Mouse (Mus musculus) neural tube, embryonic 12.5 days (tissue): ENCODE results near the gene Eddm3b. TPM values are rescaled to one million over a fixed set of nuclear protein-coding genes. Genes with fewer than 3 reads are reported as not detected.
A peak's percentile ranks its signal among the peaks of the same experiment; 100 is the strongest.

Experiments used
- ATAC-seq: fragments of 200-750 bp; cut with Nextera tagmentation; 2 replicates; pipeline ENCODE4 v1.8.0; 2017; ENCODE audit warnings: low read depth, mild to moderate bottlenecking, moderate TSS enrichment, moderate library complexity; ENCODE audit not compliant: low FRiP score
- H3K27ac ChIP-seq: fragments of 300-500 bp; sonication (generic); 2 replicates; pipeline ENCODE4 v1.5.1; 2016
- H3K27me3 ChIP-seq: fragments of 300-500 bp; sonication (generic); replicated peaks from 2 replicates; pipeline ENCODE4 v1.6.1; 2016; ENCODE audit warnings: mild to moderate bottlenecking
- H3K36me3 ChIP-seq: fragments of 300-500 bp; sonication (generic); 2 replicates; pipeline ENCODE4 v1.6.1; 2016; ENCODE audit warnings: mild to moderate bottlenecking
- H3K4me1 ChIP-seq: fragments of 300-500 bp; sonication (generic); 2 replicates; pipeline ENCODE4 v1.6.1; 2016
- H3K4me2 ChIP-seq: fragments of 300-500 bp; sonication (generic); replicated peaks from 2 replicates; pipeline ENCODE4 v1.6.1; 2016; ENCODE audit warnings: mild to moderate bottlenecking
- H3K4me3 ChIP-seq: fragments of 300-500 bp; sonication (generic); 2 replicates; pipeline ENCODE4 v1.5.1; 2016
- H3K9ac ChIP-seq: fragments of 300-500 bp; sonication (generic); 2 replicates; pipeline ENCODE4 v1.6.1; 2016; ENCODE audit warnings: mild to moderate bottlenecking
- H3K9me3 ChIP-seq: fragments of 300-500 bp; sonication (generic); 2 replicates; pipeline ENCODE4 v1.6.1; 2016; ENCODE audit warnings: mild to moderate bottlenecking
- WGBS: fragments of 180-500 bp; shearing (Covaris S2); methylation state at CpG from one replicate; pipeline ENCODE4 v1.1.7; 2016; 5-methylcytosine and 5-hydroxymethylcytosine counted together
- polyA plus RNA-seq: library from polyadenylated mRNA; unstranded; fragments of >200 nt; fragmentation: Nextera tagmentation; extraction: Ambion mirVana; gene quantifications from 2 replicates; pipeline ENCODE4 v1.2.1, GENCODE M21; 2016

Eddm3b gene
- not detected in 2 replicates for polyA plus RNA-seq

- H3K4me2 ChIP-seq: no peak within 1 kb of the TSS
- H3K9ac ChIP-seq: no peak within 1 kb of the TSS
- H3K27me3 ChIP-seq: no peaks in the 10 kb centered on the region
- 56% methylated on average over 12 of the region's 12 CpGs for WGBS
- ATAC-seq: no peak
- no peak within 1 kb of the TSS for H3K27ac ChIP-seq
- no peaks in the 10 kb centered on the region for H3K4me1 ChIP-seq
- no peaks in the 10 kb centered on the region for H3K36me3 ChIP-seq
- no peak within 1 kb of the TSS for H3K4me3 ChIP-seq
- no peaks in the 10 kb centered on the region; the same call in 1 of the 2 replicates for H3K9me3 ChIP-seq
Measured at GRCm38 (mm10) chr14:51113916-51114560, at the start of gene Eddm3b. Gene Eddm3b (plus strand): TSS chr14:51114426.

- no peak overlapping the region for H3K4me3 ChIP-seq
- no peaks in the 10 kb centered on the region for H3K36me3 ChIP-seq
- no peak overlapping the region for H3K9ac ChIP-seq
- H3K27ac ChIP-seq: no peak overlapping the region
- H3K27me3 ChIP-seq: no peaks in the 10 kb centered on the region
- H3K4me2 ChIP-seq: no peak overlapping the region
- 94% methylated on average over 5 of the region's 5 CpGs for WGBS
- H3K9me3 ChIP-seq: no peaks in the 10 kb centered on the region
- no peak for ATAC-seq
- H3K4me1 ChIP-seq: peaks cover 7% of the 10 kb centered on the region; the same call in 1 of the 2 replicates
Measured at GRCm38 (mm10) chr14:51068956-51069355, 45.3 kb upstream of the Eddm3b start.

- Histone ChIP-seq H3K36me3 (no peaks in the 10 kb centered on the region), H3K27ac (no peak overlapping the region), H3K4me1 (peaks cover 7% of the 10 kb centered on the region; the same call in 1 of the 2 replicates), H3K9me3 (no peaks in the 10 kb centered on the region), H3K9ac (no peak overlapping the region), H3K27me3 (no peaks in the 10 kb centered on the region), H3K4me3 (no peak overlapping the region), H3K4me2 (no peak overlapping the region)
- WGBS: 85% methylated on average over 2 of the region's 2 CpGs
- ATAC-seq: no peak
Measured at GRCm38 (mm10) chr14:51069617-51070016, 44.6 kb upstream of the Eddm3b start.

- Histone ChIP-seq H3K9ac (no peak within 1 kb of the TSS), H3K27me3 (no peaks in the 10 kb centered on the region), H3K9me3 (no peaks in the 10 kb centered on the region), H3K27ac (no peak within 1 kb of the TSS), H3K4me3 (no peak within 1 kb of the TSS), H3K4me1 (no peaks in the 10 kb centered on the region), H3K4me2 (no peak within 1 kb of the TSS), H3K36me3 (no peaks in the 10 kb centered on the region)
- 86% methylated on average over 3 of the region's 3 CpGs for whole genome bisulfite sequencing
- no peak for ATAC-seq
Measured at GRCm38 (mm10) chr14:51074335-51074734, 39.9 kb upstream of the Eddm3b start, which contains the start of gene Olfr750. Gene Olfr750 (minus strand): TSS chr14:51074435.

GRCm38 (mm10) chr14:51079180-51079579, 35.0 kb upstream of the Eddm3b start:
- H3K27me3 ChIP-seq: peaks cover 3% of the 10 kb centered on the region; the same call in 1 of the 2 replicates
- peaks cover 10% of the 10 kb centered on the region; the same call in 1 of the 2 replicates for H3K4me1 ChIP-seq
- no peaks in the 10 kb centered on the region for H3K36me3 ChIP-seq
- H3K4me2 ChIP-seq: no peak overlapping the region
- ATAC-seq: no peak
- 85% methylated on average over 1 of the region's 1 CpGs for WGBS
- H3K9me3 ChIP-seq: no peaks in the 10 kb centered on the region
- no peak overlapping the region for H3K4me3 ChIP-seq
- no peak overlapping the region for H3K9ac ChIP-seq
- H3K27ac ChIP-seq: no peak overlapping the region

- H3K9me3 ChIP-seq: no peaks in the 10 kb centered on the region
- no peak for ATAC-seq
- no peaks in the 10 kb centered on the region for H3K36me3 ChIP-seq
- no peak overlapping the region for H3K9ac ChIP-seq
- no peak overlapping the region for H3K4me2 ChIP-seq
- H3K4me3 ChIP-seq: no peak overlapping the region
- 94% methylated on average over 2 of the region's 2 CpGs for whole genome bisulfite sequencing
- H3K27ac ChIP-seq: no peak overlapping the region
- peaks cover 10% of the 10 kb centered on the region; the same call in 1 of the 2 replicates for H3K4me1 ChIP-seq
- H3K27me3 ChIP-seq: peaks cover 3% of the 10 kb centered on the region; the same call in 1 of the 2 replicates
Measured at GRCm38 (mm10) chr14:51081035-51081434, 33.2 kb upstream of the Eddm3b start.

GRCm38 (mm10) chr14:51082599-51083581, 31.3 kb upstream of the Eddm3b start:
- Histone ChIP-seq H3K9ac (peak overlapping the region; percentile 33), H3K27me3 (peaks cover 3% of the 10 kb centered on the region; the same call in 1 of the 2 replicates), H3K27ac (no peak overlapping the region), H3K36me3 (no peaks in the 10 kb centered on the region), H3K4me3 (peak overlapping the region; percentile 42), H3K4me1 (peaks cover 10% of the 10 kb centered on the region; the same call in 1 of the 2 replicates), H3K9me3 (no peaks in the 10 kb centered on the region), H3K4me2 (peak overlapping the region; percentile 75)
- peak; percentile 58; the same call in 1 of the 2 replicates for ATAC-seq
- WGBS: 3% methylated on average over 40 of the region's 40 CpGs

GRCm38 (mm10) chr14:51083805-51084204, 30.4 kb upstream of the Eddm3b start:
- H3K27me3 ChIP-seq: peaks cover 3% of the 10 kb centered on the region; the same call in 1 of the 2 replicates
- H3K9ac ChIP-seq: no peak overlapping the region
- H3K27ac ChIP-seq: no peak overlapping the region
- H3K4me2 ChIP-seq: peak overlapping the region; percentile 75
- H3K4me3 ChIP-seq: peak overlapping the region; percentile 42; the same call in 1 of the 2 replicates
- ATAC-seq: no peak
- 21% methylated on average over 7 of the region's 7 CpGs for WGBS
- H3K9me3 ChIP-seq: no peaks in the 10 kb centered on the region
- H3K36me3 ChIP-seq: no peaks in the 10 kb centered on the region
- H3K4me1 ChIP-seq: peaks cover 10% of the 10 kb centered on the region; the same call in 1 of the 2 replicates

- Histone ChIP-seq H3K9me3 (no peaks in the 10 kb centered on the region), H3K36me3 (no peaks in the 10 kb centered on the region), H3K4me3 (no peak overlapping the region), H3K27ac (no peak overlapping the region), H3K27me3 (peaks cover 3% of the 10 kb centered on the region; the same call in 1 of the 2 replicates), H3K4me1 (peaks cover 10% of the 10 kb centered on the region; the same call in 1 of the 2 replicates), H3K9ac (no peak overlapping the region), H3K4me2 (no peak overlapping the region)
- 85% methylated on average over 2 of the region's 2 CpGs for WGBS
- ATAC-seq: no peak
Measured at GRCm38 (mm10) chr14:51085086-51085485, 29.1 kb upstream of the Eddm3b start.

GRCm38 (mm10) chr14:51085911-51086310, 28.3 kb upstream of the Eddm3b start:
- Histone ChIP-seq H3K27me3 (peaks cover 3% of the 10 kb centered on the region; the same call in 1 of the 2 replicates), H3K4me2 (no peak overlapping the region), H3K4me3 (no peak overlapping the region), H3K27ac (no peak overlapping the region), H3K4me1 (peaks cover 10% of the 10 kb centered on the region; the same call in 1 of the 2 replicates), H3K9ac (no peak overlapping the region), H3K9me3 (no peaks in the 10 kb centered on the region), H3K36me3 (no peaks in the 10 kb centered on the region)
- WGBS: 84% methylated on average over 4 of the region's 4 CpGs
- no peak for ATAC-seq

GRCm38 (mm10) chr14:51087762-51088161, 26.5 kb upstream of the Eddm3b start:
- no peaks in the 10 kb centered on the region for H3K9me3 ChIP-seq
- peaks cover 10% of the 10 kb centered on the region; the same call in 1 of the 2 replicates for H3K4me1 ChIP-seq
- no peak for ATAC-seq
- peak overlapping the region; percentile 72 for H3K4me2 ChIP-seq
- H3K36me3 ChIP-seq: no peaks in the 10 kb centered on the region
- WGBS: 10% methylated on average over 9 of the region's 9 CpGs
- no peak overlapping the region for H3K27ac ChIP-seq
- no peak overlapping the region for H3K9ac ChIP-seq
- peaks cover 3% of the 10 kb centered on the region; the same call in 1 of the 2 replicates for H3K27me3 ChIP-seq
- peak overlapping the region; percentile 60 for H3K4me3 ChIP-seq
